Mouse (Mus musculus) CD4-positive helper T cell, adult 2 months (primary cell): ENCODE measurements around the gene Gemin5.

Experiments used
- DNase-seq: peaks from one replicate; pipeline ENCODE4 v3.0.0-alpha.2; 2012; ENCODE audit warnings: low read depth, missing footprints, low spot score

Gene Gemin5

GRCm38 (mm10) chr11:58171459-58172091, 3.2 kb upstream of the Gemin5 start, which contains the start of gene Mrpl22:
Gene Mrpl22 (plus strand): TSS chr11:58171661.
- DNase-seq = peak; percentile 92

GRCm38 (mm10) chr11:58169666-58170065, 1.3 kb upstream of the Gemin5 start:
- DNase-seq = no peak

GRCm38 (mm10) chr11:58167822-58168166, 545 bp downstream of the Gemin5 start:
- DNase-seq = no peak

- peak; percentile 29 for DNase-seq
These were observed 3.3 kb downstream of the Gemin5 start for GRCm38 (mm10) chr11:58165072-58165471.

GRCm38 (mm10) chr11:58156871-58157270, 11.5 kb downstream of the Gemin5 start:
- DNase-seq = no peak

- DNase-seq = no peak
These were observed 12.9 kb downstream of the Gemin5 start for GRCm38 (mm10) chr11:58155458-58155857.

GRCm38 (mm10) chr11:58146241-58146640, 22.1 kb downstream of the Gemin5 start:
- no peak for DNase-seq

- DNase-seq = no peak
These were observed 24.5 kb downstream of the Gemin5 start for GRCm38 (mm10) chr11:58143704-58144426.

GRCm38 (mm10) chr11:58139466-58139865, 28.9 kb downstream of the Gemin5 start:
- peak; percentile 44 for DNase-seq

GRCm38 (mm10) chr11:58138821-58139220, 29.5 kb downstream of the Gemin5 start:
- no peak for DNase-seq

- no peak for DNase-seq
These were observed 31.7 kb downstream of the Gemin5 start for GRCm38 (mm10) chr11:58136677-58137076.

GRCm38 (mm10) chr11:58135296-58135695, 33.0 kb downstream of the Gemin5 start:
- no peak for DNase-seq

GRCm38 (mm10) chr11:58134869-58135268, 33.5 kb downstream of the Gemin5 start:
- peak; percentile 44 for DNase-seq

- DNase-seq = peak; percentile 66
These were observed 36.3 kb downstream of the Gemin5 start for GRCm38 (mm10) chr11:58132026-58132425.

- DNase-seq = no peak
These were observed 39.0 kb downstream of the Gemin5 start for GRCm38 (mm10) chr11:58129302-58129843.

GRCm38 (mm10) chr11:58127544-58127943, 40.8 kb downstream of the Gemin5 start:
- no peak for DNase-seq

GRCm38 (mm10) chr11:58126397-58127160, 41.8 kb downstream of the Gemin5 start:
- peak; percentile 24 for DNase-seq

GRCm38 (mm10) chr11:58125021-58125420, 43.3 kb downstream of the Gemin5 start:
- no peak for DNase-seq

GRCm38 (mm10) chr11:58123711-58124110, 44.6 kb downstream of the Gemin5 start:
- no peak for DNase-seq

- no peak for DNase-seq
These were observed 47.0 kb downstream of the Gemin5 start for GRCm38 (mm10) chr11:58121351-58121750.

- DNase-seq = no peak
These were observed 47.7 kb downstream of the Gemin5 start for GRCm38 (mm10) chr11:58120655-58121054.

GRCm38 (mm10) chr11:58117044-58117652, 51.2 kb downstream of the Gemin5 start:
- no peak for DNase-seq
